Mouse (Mus musculus) left cerebral cortex, adult 8-10 months (tissue): ENCODE data around the gene Rpap1. TPM values are rescaled to one million over a fixed set of nuclear protein-coding genes. Genes with fewer than 3 reads are reported as not detected.

Experiments
- DNase-seq, 2 experiments: peaks; one replicate each; pipeline ENCODE4 v3.0.0; 2022; ENCODE audit warnings: low spot score in 2 of 2
- total RNA-seq, 4 experiments: library from RNA; stranded (reverse); gene quantifications; 2 replicates each; pipeline ENCODE4 v1.2.4; 2022

The Rpap1 gene
- 10 to 100 TPM; 18.8 to 21.2 (median 20.4) TPM for total RNA-seq

DNA sequence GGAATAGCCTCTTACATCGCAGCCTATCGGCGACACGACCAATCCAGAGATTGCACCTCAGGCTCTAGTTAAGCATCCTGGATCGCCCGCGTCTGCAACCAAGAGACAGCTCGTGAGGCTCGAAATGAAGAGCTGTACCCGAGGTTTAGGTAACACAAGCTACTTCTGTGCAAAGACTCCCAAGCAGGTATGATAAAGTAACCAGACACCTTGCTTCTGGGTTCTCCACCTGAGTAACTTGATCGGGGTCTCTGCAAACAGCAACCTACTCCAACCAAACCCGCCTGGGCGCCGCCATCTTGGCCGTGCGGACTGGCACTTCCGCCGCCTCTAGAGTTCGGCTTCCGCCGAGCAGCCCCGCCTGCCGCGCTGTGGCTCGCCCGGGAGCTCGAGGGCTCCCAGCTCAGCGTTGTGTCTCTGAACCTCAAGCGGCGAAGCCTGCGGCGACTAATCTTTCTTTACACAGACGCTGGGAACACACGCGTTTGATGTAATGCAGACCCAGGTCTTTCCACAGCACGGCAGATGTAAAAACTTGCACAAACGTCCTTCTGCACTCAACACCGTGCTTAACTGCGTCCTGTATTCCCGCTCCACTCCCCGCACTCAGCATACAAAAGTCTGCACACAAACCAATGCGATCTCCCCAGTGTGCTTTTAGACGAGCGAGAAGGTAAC, at the start of gene Rpap1:
Gene Rpap1, minus strand, starts transcription at position 332 of the 678 bp plus-strand sequence.
- peak; percentile 67 to 79 for DNase-seq

DNA sequence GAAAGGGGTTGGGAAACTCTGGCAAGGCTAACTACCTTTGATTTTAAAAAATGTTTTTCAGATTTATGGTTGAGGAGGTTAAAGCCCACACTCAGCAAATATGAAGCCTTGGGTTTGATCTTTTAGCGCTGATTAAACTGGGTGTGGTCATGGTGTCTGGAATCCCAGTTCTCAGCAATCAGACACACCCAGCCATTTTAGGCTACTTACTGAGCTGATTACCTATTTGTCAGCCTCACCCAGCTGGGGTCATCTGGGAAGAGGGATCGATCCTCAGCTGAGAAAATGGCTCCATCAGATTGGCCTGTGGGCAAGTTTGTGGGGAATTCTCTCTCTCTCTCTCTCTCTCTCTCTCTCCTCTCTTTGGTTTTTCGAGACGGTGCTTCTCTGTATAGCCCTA, 46.9 kb upstream of the Rpap1 start:
- DNase-seq, result no peak

- no peak for DNase-seq
Observed at GRCm38 (mm10) chr2:119830579-119830978, 43.2 kb upstream of the Rpap1 start.

DNA sequence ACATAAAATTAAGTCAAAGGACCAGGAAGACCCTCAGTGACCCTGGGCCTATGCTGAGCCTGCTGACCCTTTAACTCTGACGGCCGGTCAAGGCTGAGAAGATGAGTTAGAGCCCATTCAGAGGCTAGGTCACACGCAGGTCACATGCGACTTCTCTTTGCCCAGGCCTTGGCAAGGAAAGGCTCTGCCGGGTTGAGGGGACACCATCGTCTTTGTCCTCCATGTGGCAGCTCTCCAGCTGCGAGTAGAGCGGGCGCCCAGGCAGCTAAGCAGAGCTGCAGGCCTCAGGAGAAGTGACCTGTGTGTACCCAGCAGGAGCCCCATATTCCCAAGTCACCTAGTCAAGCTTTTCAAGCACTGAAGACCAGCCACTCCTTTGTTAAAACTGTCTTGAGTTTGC, 33.8 kb upstream of the Rpap1 start:
- DNase-seq, result peak in 1 of 2 experiments; percentile 74

GRCm38 (mm10) chr2:119818668-119819272, 31.4 kb upstream of the Rpap1 start:
- DNase-seq, result no peak

GRCm38 (mm10) chr2:119817047-119817446, 29.7 kb upstream of the Rpap1 start:
- no peak for DNase-seq

DNA sequence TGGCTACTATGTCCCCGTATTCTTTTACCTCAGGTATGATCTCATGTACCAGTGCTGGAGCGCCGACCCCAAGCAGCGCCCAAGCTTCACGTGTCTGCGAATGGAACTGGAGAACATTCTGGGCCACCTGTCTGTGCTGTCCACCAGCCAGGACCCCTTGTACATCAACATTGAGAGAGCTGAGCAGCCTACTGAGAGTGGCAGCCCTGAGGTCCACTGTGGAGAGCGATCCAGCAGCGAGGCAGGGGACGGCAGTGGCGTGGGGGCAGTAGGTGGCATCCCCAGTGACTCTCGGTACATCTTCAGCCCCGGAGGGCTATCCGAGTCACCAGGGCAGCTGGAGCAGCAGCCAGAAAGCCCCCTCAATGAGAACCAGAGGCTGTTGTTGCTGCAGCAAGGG, 29.3 kb upstream of the Rpap1 start:
- DNase-seq, result no peak

DNA sequence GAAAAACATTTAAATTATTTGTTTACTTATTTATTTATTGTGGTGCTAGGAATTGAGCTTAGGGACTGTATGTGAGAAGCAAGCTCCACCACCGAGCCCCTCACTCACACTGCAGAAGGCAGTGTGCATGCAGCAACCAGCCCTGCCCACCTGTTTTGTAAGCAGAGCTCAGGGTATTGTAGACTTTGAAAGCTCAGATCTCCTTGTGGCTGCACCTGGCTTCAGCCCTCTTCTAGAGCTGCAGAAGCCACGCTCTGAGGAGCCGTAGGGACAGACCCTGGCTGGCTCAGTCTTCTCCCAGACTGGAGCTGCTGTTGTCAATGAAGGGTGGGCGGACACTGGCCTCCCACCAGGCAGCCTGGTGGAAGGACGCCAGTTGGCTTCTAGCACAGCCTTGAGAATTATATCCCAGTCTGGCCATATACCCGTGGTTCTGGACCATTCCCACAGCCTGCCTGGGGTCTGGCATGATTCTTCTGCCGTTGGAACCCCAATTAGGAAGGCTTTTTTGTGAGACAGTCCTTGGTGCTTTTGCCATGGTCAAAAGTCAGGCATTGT, 27.1 kb upstream of the Rpap1 start:
- peak in 1 of 2 experiments; percentile 85 for DNase-seq

- peak in 1 of 2 experiments; percentile 85 for DNase-seq
Observed at GRCm38 (mm10) chr2:119811490-119812146, 24.3 kb upstream of the Rpap1 start.

- DNase-seq, result no peak
Observed at GRCm38 (mm10) chr2:119810890-119811289, 23.6 kb upstream of the Rpap1 start.

GRCm38 (mm10) chr2:119808881-119809280, 21.5 kb upstream of the Rpap1 start:
- no peak for DNase-seq

DNA sequence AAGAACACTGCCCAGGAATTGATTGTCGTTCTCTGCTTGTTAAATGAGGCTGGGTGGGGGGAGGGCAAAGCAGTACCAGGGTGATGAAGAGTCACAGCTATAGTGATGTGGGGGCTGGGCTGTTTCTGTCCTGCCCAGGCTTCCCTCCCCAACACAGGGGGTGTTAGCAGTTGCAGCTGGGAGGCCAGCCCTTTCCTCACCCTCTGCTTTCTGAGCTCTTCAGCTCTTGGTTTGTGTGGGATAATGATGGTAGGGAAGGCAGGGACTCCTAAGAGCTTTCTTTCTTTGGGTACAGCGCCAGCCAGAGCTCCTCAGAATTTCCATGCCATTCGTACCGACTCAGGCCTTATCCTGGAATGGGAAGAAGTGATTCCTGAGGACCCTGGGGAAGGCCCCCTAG, 21.1 kb upstream of the Rpap1 start:
- no peak for DNase-seq

DNA sequence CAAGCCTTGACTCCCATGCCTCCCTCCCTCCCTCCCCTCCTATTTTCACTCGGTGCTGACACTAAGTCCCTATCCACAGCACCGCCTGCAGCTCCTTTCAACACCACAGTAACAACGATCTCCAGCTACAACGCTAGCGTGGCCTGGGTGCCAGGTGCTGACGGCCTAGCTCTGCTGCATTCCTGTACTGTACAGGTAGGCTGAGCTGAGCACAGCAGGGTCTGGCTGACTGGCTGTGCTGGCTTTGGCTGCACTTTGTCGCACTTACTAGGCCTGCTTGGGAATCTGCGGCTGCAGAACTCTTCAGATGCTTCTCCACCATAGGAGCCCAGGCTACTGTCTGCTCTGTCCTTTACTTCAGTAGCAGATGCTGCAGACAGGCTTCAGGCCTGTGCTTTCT, 18.2 kb upstream of the Rpap1 start:
- DNase-seq, result no peak

DNA sequence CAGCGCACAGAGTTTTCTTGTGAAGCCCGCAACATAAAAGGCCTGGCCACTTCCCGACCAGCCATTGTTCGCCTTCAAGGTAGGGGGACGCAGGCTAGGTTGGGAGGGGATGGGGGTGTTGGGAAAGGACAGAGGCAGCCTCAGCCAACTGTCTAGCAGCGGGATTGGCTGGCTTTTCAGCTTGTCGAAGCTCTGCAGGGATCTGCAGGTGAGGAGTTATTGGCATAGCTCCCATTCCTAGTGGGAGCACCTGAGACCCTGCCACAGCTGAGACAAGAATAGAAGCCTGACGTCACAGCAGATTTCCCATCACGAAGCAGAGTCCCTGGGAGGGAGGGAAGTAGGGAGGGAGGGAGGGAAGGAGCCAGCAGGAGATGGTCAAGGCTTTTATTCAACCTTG, 17.4 kb upstream of the Rpap1 start:
- no peak for DNase-seq

DNA sequence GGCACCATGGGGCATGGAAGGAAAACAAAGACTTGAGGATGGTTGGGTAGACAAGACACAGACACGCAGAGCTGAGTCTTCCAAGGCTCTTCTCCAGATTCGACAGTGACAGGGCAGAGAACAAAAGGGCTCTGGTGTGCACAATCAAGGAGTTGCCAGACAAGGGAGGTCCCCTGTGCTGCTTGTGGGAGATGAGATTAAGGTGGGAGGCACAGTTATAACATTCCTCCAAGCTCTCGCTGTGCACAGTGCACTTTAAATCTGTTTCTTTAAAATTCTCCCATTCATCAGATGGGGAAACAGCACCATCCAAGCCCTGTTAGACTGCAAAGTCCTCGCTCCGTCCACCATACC, 16.9 kb upstream of the Rpap1 start:
- no peak for DNase-seq

- DNase-seq, result no peak
Observed at GRCm38 (mm10) chr2:119803618-119804274, 16.4 kb upstream of the Rpap1 start.

- DNase-seq, result no peak
Observed at GRCm38 (mm10) chr2:119802767-119803617, 15.7 kb upstream of the Rpap1 start.

DNA sequence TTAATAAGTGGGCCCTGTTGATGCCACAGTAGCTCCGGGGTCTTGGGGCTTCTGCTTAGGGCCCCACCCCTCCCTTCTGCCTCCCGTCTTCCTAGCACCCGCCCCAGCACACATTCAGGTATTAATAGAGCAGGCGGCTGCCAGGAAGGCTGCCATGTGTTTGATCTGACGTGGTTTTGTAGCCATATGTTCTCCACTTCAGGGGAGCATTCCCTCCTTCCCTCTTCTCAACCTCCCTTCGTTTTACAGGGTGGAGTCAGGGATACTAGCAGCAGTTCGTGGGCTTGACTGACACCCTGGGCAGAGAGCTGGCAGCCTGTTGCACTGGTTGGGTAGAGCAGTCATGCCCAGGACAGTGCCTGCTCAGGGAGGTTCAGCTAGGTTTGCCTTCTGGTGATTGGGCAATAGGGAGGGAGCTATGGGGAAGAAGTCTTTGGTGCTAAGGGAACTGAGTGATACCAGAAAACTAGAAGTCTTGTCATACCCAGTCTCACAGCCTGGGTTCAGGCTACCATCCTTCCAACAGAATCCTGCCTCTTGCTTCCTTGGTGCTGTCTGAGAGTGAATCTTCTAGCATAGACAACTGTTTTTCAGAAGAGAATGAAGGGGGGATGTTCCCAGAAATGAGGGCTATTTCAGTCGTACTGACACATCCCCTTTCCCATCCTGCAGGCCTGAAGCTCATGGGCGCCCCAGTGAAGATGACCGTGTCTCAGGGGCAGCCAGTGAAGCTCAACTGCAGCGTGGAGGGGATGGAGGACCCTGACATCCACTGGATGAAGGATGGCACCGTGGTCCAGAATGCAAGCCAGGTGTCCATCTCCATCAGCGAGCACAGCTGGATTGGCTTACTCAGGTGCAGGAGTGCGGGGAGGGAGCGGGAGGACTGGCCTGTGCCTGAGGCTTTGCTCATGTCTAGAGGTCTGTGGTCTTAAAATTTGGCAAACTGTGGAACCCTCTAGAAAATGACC, 13.8 kb upstream of the Rpap1 start:
- peak in 1 of 2 experiments; percentile 88 for DNase-seq

DNA sequence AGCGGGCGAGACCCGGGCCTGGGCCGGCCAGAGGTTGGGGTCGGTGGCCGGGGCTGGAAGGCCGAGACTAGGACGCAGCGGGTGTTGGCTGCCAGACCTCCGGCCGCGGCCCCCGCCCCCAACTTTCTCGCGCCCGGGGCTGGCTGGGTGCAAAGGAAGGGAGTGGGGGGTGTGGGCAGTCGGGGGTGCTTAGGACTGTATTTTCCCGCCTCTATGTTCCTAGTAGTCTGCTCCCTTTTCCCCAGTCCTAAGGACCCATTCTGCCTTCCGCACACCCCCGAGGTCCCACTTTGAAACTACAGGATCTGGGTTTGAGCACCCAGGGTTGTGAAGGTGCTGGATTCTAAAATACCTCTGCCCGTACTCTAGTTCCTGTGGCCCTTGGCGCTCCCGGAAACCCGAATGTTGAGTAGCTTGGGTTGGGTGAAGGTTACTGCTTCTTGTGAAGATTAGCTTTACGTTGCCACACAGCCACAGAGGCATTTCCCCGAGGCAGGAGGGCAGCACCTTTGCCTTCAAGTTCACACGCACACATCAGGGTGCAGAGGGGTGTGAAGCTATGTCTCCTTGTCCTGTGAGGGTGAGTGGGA, 12.7 kb upstream of the Rpap1 start:
- DNase-seq, result no peak
